Mouse (Mus musculus) ES-E14 (cell line): ENCODE data around the gene Them7.
A peak's percentile ranks its signal among the peaks of the same experiment; 100 is the strongest.

Source experiments
- CHD2 ChIP-seq: IDR thresholded peaks from 2 replicates; pipeline ENCODE4 v1.6.1; 2014; ENCODE audit warnings: mild to moderate bottlenecking, low read depth, low read length, inconsistent platforms
- HCFC1 ChIP-seq: IDR thresholded peaks from 2 replicates; pipeline ENCODE4 v1.6.1; 2012; ENCODE audit warnings: low read length, inconsistent platforms, borderline replicate concordance; ENCODE audit not compliant: insufficient read depth
- MAFK ChIP-seq: IDR thresholded peaks from 2 replicates; pipeline ENCODE4 v1.6.1; 2014; ENCODE audit warnings: mild to moderate bottlenecking, low read depth, low read length, inconsistent platforms; ENCODE audit not compliant: insufficient read depth
- ZC3H11A ChIP-seq: IDR thresholded peaks from 2 replicates; pipeline ENCODE4 v1.6.1; 2012; ENCODE audit warnings: low read depth, mild to moderate bottlenecking, inconsistent platforms, low read length, borderline replicate concordance

DNA sequence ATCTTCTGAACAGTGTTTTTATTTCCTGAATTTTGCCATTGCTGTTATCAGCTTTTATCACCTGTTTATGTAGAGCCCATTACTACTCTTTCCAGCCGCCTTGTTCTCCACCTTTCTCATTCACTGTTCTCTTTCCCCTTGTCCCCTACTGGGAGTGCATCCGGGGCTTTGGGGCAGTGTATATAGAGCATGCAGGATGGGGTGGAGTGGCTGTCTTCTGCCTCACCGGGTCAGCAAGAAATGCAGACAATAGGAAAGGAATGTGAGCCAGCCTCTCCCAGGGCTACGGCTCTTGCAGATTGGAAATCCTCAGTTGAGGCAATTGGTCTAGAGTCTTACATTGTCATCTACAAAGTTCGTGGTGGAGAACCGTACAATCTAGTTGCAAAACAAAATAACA is 41.6 kb upstream of the Them7 start:
- TF ChIP-seq CHD2 (no peak), MAFK (peak; percentile 34; the same call in 1 of the 2 replicates), HCFC1 (no peak), ZC3H11A (no peak)
